Mouse (Mus musculus) 3134 (cell line): Measurements from ENCODE around the gene Mettl7a3.

Experiments
- DNase-seq: peaks from one replicate; pipeline ENCODE4 v3.0.0-alpha.2; 2011; ENCODE audit warnings: low spot score; ENCODE audit not compliant: insufficient read length; ENCODE audit errors: extremely low read depth

Gene Mettl7a3

GRCm38 (mm10) chr15:100385705-100386104 is 51.0 kb downstream of the Mettl7a3 start:
- no peak for DNase-seq

DNA sequence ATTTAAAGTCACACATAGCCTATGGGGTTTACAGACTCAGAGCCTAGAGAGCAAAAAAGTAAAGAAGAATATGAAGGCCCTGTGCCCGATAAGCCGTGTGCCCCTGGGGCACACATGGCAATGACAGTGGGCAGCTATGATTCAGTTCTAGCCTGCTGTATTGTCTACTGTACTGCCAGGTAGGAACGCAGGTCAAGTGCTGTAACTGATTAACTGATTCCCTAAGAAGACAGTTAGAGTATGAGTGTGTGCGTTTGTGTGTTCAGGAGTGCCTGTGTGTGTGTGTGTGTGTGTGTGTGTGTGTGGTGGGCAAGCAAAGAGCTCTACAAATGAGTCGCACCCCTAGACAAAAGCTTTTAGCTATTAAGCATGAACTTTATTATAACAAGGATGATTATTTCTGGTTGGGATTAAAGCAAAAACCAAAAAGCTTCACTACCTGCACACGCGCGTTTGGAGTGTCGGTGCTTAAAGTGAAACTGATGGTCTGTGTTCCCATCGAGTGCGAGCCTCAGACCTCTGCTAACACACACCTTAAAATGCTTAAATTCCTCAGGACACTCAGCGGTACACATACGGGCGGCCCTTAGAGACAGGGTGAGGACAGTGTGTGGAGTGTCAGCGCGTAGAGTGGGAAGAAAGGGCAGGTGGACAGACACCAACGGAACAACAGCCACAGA is 53.0 kb downstream of the Mettl7a3 start:
- DNase-seq: no peak

DNA sequence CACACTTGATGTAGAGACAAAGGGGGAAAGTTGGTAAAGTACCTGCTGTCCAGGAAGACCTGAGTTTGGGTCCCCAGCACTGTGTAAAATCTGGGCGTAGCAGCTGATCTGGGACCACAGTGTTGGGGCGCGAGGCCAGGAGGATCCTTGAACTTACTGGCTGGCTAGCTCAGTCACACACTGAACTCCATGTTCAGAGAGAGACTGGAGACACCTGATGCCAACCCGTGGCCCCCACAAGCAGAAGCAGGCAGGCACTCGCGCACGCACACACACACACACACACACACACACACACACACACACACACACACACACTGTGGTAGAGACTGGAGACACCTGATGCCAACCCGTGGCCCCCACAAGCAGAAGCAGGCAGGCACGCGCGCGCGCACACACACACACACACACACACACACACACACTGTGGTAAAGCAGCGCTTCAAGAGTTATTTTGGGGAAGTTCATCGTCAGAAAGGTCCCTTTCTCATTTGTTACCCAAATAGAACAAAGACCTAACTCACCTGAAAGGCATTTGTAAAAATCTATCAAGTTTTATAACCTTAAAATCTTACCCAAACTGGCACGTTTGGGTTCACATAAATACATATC is 53.6 kb downstream of the Mettl7a3 start:
- DNase-seq: no peak

DNA sequence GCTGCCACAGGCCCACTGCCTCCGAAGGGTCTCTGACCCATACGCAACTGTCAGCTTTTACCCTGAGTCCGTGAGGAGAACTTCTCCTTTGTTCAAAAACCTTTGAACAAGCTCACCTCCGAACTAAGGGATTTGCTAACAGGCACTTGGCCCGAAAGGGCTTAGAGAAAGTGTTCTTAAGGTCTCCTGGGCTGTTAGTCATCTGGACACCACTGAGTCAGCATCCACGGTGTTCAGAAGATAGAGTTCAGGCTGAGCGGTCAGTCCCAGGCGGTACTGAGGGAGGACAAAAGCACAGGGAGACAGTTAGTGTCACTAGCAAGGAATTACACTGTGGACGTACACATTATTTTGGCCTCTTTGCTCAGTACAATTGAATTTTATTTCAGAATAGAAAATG is 54.2 kb downstream of the Mettl7a3 start:
- no peak for DNase-seq
